7 mouse cellular contexts compared by ENCODE assay signal in the genomic region with DNA sequence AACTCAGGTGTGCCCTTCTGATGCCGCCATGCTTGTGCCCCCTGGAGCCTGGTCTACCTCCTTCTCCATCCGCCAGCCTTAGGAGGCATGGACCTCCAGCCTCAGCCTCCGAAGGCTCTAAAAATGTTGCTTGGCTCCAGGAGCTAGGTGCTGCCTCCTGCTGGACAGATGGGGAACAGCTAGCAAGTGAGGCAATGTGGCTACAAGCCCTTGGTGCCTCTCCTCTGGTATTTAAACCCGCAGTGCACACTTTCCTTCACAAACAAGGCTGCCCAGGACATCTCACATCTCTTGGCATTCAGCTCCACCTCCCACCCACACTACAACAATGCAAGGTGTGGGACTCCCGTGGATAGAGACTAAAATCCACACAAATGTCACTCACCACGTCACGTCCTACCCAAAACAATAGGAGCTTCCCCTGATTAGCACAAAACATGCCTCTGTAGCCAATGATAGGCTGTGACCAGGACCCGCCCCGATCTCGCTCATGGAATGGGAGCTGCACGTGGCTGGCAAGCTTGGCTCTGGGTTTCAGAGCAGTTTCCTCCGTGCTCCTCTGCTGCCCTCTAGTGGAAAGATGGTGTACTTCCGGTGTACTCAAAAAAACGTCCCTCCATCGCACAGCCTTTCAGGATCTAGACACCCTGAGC. TPM values are rescaled to one million over a fixed set of nuclear protein-coding genes. Genes with fewer than 3 reads are reported as not detected.
DNase-seq lines count a peak whose midpoint lies in the region; ATAC-seq and TF ChIP-seq lines count a peak whose summit lies in the region.

No protein-coding gene starts in this region.

- H3K27me3 ChIP-seq in intestine, postnatal 0 days (replicated peaks; ENCODE audit: control insufficient read depth, insufficient read depth, low read length) = no peaks in the 10 kb centered on the region
- H3K27me3 ChIP-seq in midbrain, embryonic 12.5 days = peaks cover 7% of the 10 kb centered on the region; the same call in 1 of the 2 replicates
- H3K27me3 ChIP-seq in small intestine, adult 2 months (ENCODE audit: control insufficient read depth, insufficient read depth, low read length) = no peaks in the 10 kb centered on the region

- 0 out of 2 replicates have a peak overlapping the region, but pooled peaks have one; percentile 5 for H3K4me3 ChIP-seq in intestine, postnatal 0 days (ENCODE audit: low read depth, low read length)
- H3K4me3 ChIP-seq in midbrain, embryonic 12.5 days = peak overlapping the region; percentile 25
- peak overlapping the region; percentile 44 for H3K4me3 ChIP-seq in small intestine, adult 2 months (ENCODE audit: low read depth, low read length)

- H3K9me3 ChIP-seq in intestine, postnatal 0 days (ENCODE audit: control insufficient read depth) = no peaks in the 10 kb centered on the region
- no peaks in the 10 kb centered on the region for H3K9me3 ChIP-seq in midbrain, embryonic 12.5 days

- 0 out of 2 replicates have a peak, but pooled peaks have one; percentile 9 for TF ChIP-seq POLR2A in small intestine, adult 2 months (IDR thresholded peaks at IDR 0.05; ENCODE audit: low read depth, low read length)

- peak; percentile 97 for TF ChIP-seq CTCF in intestine, postnatal 0 days (IDR thresholded peaks at IDR 0.05; ENCODE audit: low read depth)
- peak; percentile 86 for TF ChIP-seq CTCF in small intestine, adult 2 months (IDR thresholded peaks at IDR 0.05; ENCODE audit: extremely low read depth, insufficient read length, insufficient replicate concordance, low read depth, low read length)

- H3K4me2 ChIP-seq in intestine, postnatal 0 days (replicated peaks; ENCODE audit: low read depth) = peak overlapping the region; percentile 50
- peak overlapping the region; percentile 49 for H3K4me2 ChIP-seq in midbrain, embryonic 12.5 days (replicated peaks)

- WGBS in intestine, postnatal 0 days = 4% methylated on average over 15 of the region's 15 CpGs
- WGBS in midbrain, embryonic 12.5 days = 2% methylated on average over 15 of the region's 15 CpGs
- whole genome bisulfite sequencing in small intestine, adult 2 months = 2% methylated on average over 15 of the region's 15 CpGs

- intact Hi-C loops in left cerebral cortex, postnatal 4 days (cut with DNase I) = loop anchor here (5.0 kb wide), 2 partner anchors 642 to 657 kb away; no protein-coding TSS in a partner anchor

- no peaks in the 10 kb centered on the region for H3K4me1 ChIP-seq in intestine, postnatal 0 days (replicated peaks; ENCODE audit: control insufficient read depth, insufficient read depth, low read length)
- peaks cover 3% of the 10 kb centered on the region; the same call in 1 of the 2 replicates for H3K4me1 ChIP-seq in midbrain, embryonic 12.5 days
- peaks cover 27% of the 10 kb centered on the region for H3K4me1 ChIP-seq in small intestine, adult 2 months (ENCODE audit: control insufficient read depth, insufficient read depth, insufficient read length, low read length)

- no peaks in the 10 kb centered on the region for H3K36me3 ChIP-seq in intestine, postnatal 0 days (ENCODE audit: control insufficient read depth, insufficient read depth)
- H3K36me3 ChIP-seq in midbrain, embryonic 12.5 days = no peaks in the 10 kb centered on the region
- no peaks in the 10 kb centered on the region for H3K36me3 ChIP-seq in small intestine, adult 2 months (ENCODE audit: control insufficient read depth, insufficient read depth, low read length)

- H3K9ac ChIP-seq in intestine, postnatal 0 days (ENCODE audit: low read depth, low read length) = no peak overlapping the region
- peak overlapping the region; percentile 11; the same call in 1 of the 2 replicates for H3K9ac ChIP-seq in midbrain, embryonic 12.5 days (replicated peaks)

- DNase-seq in adrenal gland, adult 2 months = peak; percentile 92
- DNase-seq in embryo, embryonic 11.5 days (ENCODE audit: low read depth, low spot score) = peak; percentile 93
- DNase-seq in gastrocnemius, postnatal 4 days (ENCODE audit: low spot score in 2 of 2) = peak; percentile 84 to 92
- DNase-seq in left cerebral cortex, postnatal 4 days = peak; percentile 94

- peak overlapping the region; percentile 65 for H3K27ac ChIP-seq in intestine, postnatal 0 days (ENCODE audit: low read depth, low read length)
- H3K27ac ChIP-seq in midbrain, embryonic 12.5 days (replicated peaks) = peak overlapping the region; percentile 65
- peak overlapping the region; percentile 77 for H3K27ac ChIP-seq in small intestine, adult 2 months (ENCODE audit: insufficient read depth, low read depth, low read length)

- peak; percentile 87 for ATAC-seq in intestine, postnatal 0 days
- peak; percentile 91 for ATAC-seq in midbrain, embryonic 12.5 days (ENCODE audit: low FRiP score, low read depth)

RNA-seq across cellular contexts. Expression of gene Krt8, which starts 20.2 kb away (rescaled TPM):
- total RNA-seq in adrenal gland, adult 2 months (2021) = 1 to 10 TPM; 1.7 TPM
- polyA plus RNA-seq in adrenal gland, adult 2 months (2012; rRNA removed) = 0.62 and 1.1 TPM in 2 replicates
- 1 to 10 TPM; 4.0 to 4.7 TPM for total RNA-seq in gastrocnemius, postnatal 4 days (2021)
- 940 and 1,037 TPM in 2 replicates for polyA plus RNA-seq in intestine, postnatal 0 days (2015; fragmentation: Nextera tagmentation; extraction: Ambion mirVana)
- total RNA-seq in left cerebral cortex, postnatal 4 days (2021) = under 1 TPM in 1 of 2 experiments, not detected in 1; 0.18 TPM
- 6.2 and 8.4 TPM in 2 replicates for polyA plus RNA-seq in midbrain, embryonic 12.5 days (2016; fragmentation: Nextera tagmentation; extraction: Ambion mirVana)
- 1,332 and 3,924 TPM in 2 replicates for polyA plus RNA-seq in small intestine, adult 2 months (2012; rRNA removed)

RNA-seq across cellular contexts. Expression of gene Krt78, which starts 30.0 kb away (rescaled TPM):
- total RNA-seq in adrenal gland, adult 2 months (2021) = not detected
- polyA plus RNA-seq in adrenal gland, adult 2 months (2012; rRNA removed) = not detected in 2 replicates
- total RNA-seq in gastrocnemius, postnatal 4 days (2021) = not detected
- 0.03 and 0.07 TPM in 2 replicates for polyA plus RNA-seq in intestine, postnatal 0 days (2015; fragmentation: Nextera tagmentation; extraction: Ambion mirVana)
- not detected for total RNA-seq in left cerebral cortex, postnatal 4 days (2021)
- polyA plus RNA-seq in midbrain, embryonic 12.5 days (2016; fragmentation: Nextera tagmentation; extraction: Ambion mirVana) = not detected in 2 replicates
- polyA plus RNA-seq in small intestine, adult 2 months (2012; rRNA removed) = 0.18 and 0.23 TPM in 2 replicates

RNA-seq across cellular contexts. Expression of gene Krt18, which starts 43.9 kb away (rescaled TPM):
- 1 to 10 TPM; 1.6 to 2.5 TPM for total RNA-seq in adrenal gland, adult 2 months (2021)
- 0.61 and 1.1 TPM in 2 replicates for polyA plus RNA-seq in adrenal gland, adult 2 months (2012; rRNA removed)
- 1 to 10 TPM; 2.3 to 5.8 TPM for total RNA-seq in gastrocnemius, postnatal 4 days (2021)
- 364 and 368 TPM in 2 replicates for polyA plus RNA-seq in intestine, postnatal 0 days (2015; fragmentation: Nextera tagmentation; extraction: Ambion mirVana)
- under 1 TPM; 0.26 to 0.64 TPM for total RNA-seq in left cerebral cortex, postnatal 4 days (2021)
- polyA plus RNA-seq in midbrain, embryonic 12.5 days (2016; fragmentation: Nextera tagmentation; extraction: Ambion mirVana) = 3.2 and 4.3 TPM in 2 replicates
- 141 and 200 TPM in 2 replicates for polyA plus RNA-seq in small intestine, adult 2 months (2012; rRNA removed)

RNA-seq across cellular contexts. Expression of gene Krt79, which starts 44.0 kb away (rescaled TPM):
- total RNA-seq in adrenal gland, adult 2 months (2021) = 1 to 10 TPM; 1.1 to 2.3 TPM
- 0.26 and 1.8 TPM in 2 replicates for polyA plus RNA-seq in adrenal gland, adult 2 months (2012; rRNA removed)
- total RNA-seq in gastrocnemius, postnatal 4 days (2021) = under 1 TPM; 0.44 to 0.47 TPM
- polyA plus RNA-seq in intestine, postnatal 0 days (2015; fragmentation: Nextera tagmentation; extraction: Ambion mirVana) = 0.21 and 0.27 TPM in 2 replicates
- total RNA-seq in left cerebral cortex, postnatal 4 days (2021) = under 1 TPM in 1 of 2 experiments, not detected in 1; 0.32 TPM
- 0.14 and 0.27 TPM in 2 replicates for polyA plus RNA-seq in midbrain, embryonic 12.5 days (2016; fragmentation: Nextera tagmentation; extraction: Ambion mirVana)
- 0.22 and 0.76 TPM in 2 replicates for polyA plus RNA-seq in small intestine, adult 2 months (2012; rRNA removed)

RNA-seq across cellular contexts. Expression of gene Krt4, which starts 59.5 kb away (rescaled TPM):
- total RNA-seq in adrenal gland, adult 2 months (2021) = not detected
- polyA plus RNA-seq in adrenal gland, adult 2 months (2012; rRNA removed) = 0.08 and 0.33 TPM in 2 replicates
- total RNA-seq in gastrocnemius, postnatal 4 days (2021) = under 1 TPM; 0.44 to 0.67 TPM
- polyA plus RNA-seq in intestine, postnatal 0 days (2015; fragmentation: Nextera tagmentation; extraction: Ambion mirVana) = 0.17 TPM in 1 of 2 replicates, not detected in the other
- under 1 TPM in 1 of 2 experiments, not detected in 1; 0.24 TPM for total RNA-seq in left cerebral cortex, postnatal 4 days (2021)
- polyA plus RNA-seq in midbrain, embryonic 12.5 days (2016; fragmentation: Nextera tagmentation; extraction: Ambion mirVana) = not detected in 2 replicates
- 0.09 and 0.10 TPM in 2 replicates for polyA plus RNA-seq in small intestine, adult 2 months (2012; rRNA removed)

Comparison
In these comparisons a context has a peak if more than half of its experiments do, and no peak if none do; other contexts are left out.
1. Peak in every context shown above with its lines: DNase-seq, ATAC-seq, H3K4me3 ChIP-seq and H3K27ac ChIP-seq.
2. RNA of gene Krt8, which starts 20.2 kb away (polyA plus RNA-seq): 1,332 to 3,924 TPM in small intestine, adult 2 months and 940 to 1,037 TPM in intestine, postnatal 0 days; 6.2 to 8.4 TPM in midbrain, embryonic 12.5 days and 0.62 to 1.1 TPM in adrenal gland, adult 2 months; every median in the first group is over 100 times any median in the second.
3. RNA of gene Krt18, which starts 43.9 kb away (polyA plus RNA-seq): 364 to 368 TPM in intestine, postnatal 0 days and 141 to 200 TPM in small intestine, adult 2 months; 3.2 to 4.3 TPM in midbrain, embryonic 12.5 days and 0.61 to 1.1 TPM in adrenal gland, adult 2 months; every median in the first group is over 10 times any median in the second.